Mouse (Mus musculus): ENCODE measurements around the gene Cpvl.

DNA sequence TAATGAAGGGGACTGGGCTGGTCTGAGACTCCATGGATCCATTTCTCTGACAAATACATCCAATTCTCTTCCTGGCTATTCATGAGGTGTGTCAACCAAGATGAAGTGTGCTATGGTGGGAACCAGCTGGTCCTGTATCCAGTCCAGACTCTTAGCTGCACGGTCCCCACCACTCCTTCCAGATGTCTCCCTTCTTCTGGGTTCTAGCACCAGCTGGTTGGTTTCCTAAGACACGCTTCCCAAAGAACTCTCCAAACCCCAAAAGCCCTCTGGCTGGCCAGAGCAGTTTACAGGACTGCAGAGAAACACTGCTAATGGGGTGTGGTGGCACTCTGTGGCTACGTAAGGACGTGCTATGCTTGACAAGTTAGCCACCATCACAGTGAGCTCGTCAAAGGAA lies 40.4 kb upstream of the Cpvl start:
- no peak for TF ChIP-seq CTCF (IDR thresholded peaks at IDR 0.05; ENCODE audit: low read depth)
- no peak for TF ChIP-seq EP300 (IDR thresholded peaks at IDR 0.05; ENCODE audit: low read depth)
